Mouse (Mus musculus) hindbrain, embryonic 10.5 days (tissue): ENCODE data around the gene Nudt4. TPM values are rescaled to one million over a fixed set of nuclear protein-coding genes. Genes with fewer than 3 reads are reported as not detected.
"Not testable (repeated sequence)": the region's sequence is repeated elsewhere in the genome, so short reads cannot be mapped to it uniquely, and the experiment has no call there.

Experiments used
- DNase-seq: peaks from one replicate; pipeline ENCODE4 v3.0.0-alpha.2; 2017; ENCODE audit warnings: low spot score
- H3K27ac ChIP-seq: fragments of 300-500 bp; sonication (generic); 2 replicates; pipeline ENCODE4 v1.5.1; 2016; ENCODE audit warnings: mild to moderate bottlenecking, moderate library complexity
- H3K27me3 ChIP-seq: fragments of 300-500 bp; sonication (generic); 2 replicates; pipeline ENCODE4 v1.6.1; 2016; ENCODE audit warnings: mild to moderate bottlenecking; ENCODE audit not compliant: poor library complexity, insufficient read depth, severe bottlenecking
- H3K36me3 ChIP-seq: fragments of 300-500 bp; sonication (generic); 2 replicates; pipeline ENCODE4 v1.6.1; 2016; ENCODE audit warnings: mild to moderate bottlenecking, moderate library complexity
- H3K4me1 ChIP-seq: fragments of 300-500 bp; sonication (generic); replicated peaks from 2 replicates; pipeline ENCODE4 v1.6.1; 2016; ENCODE audit warnings: mild to moderate bottlenecking
- H3K4me3 ChIP-seq: fragments of 300-500 bp; sonication (generic); 2 replicates; pipeline ENCODE4 v1.5.1; 2016; ENCODE audit warnings: mild to moderate bottlenecking, moderate library complexity
- H3K9me3 ChIP-seq: fragments of 300-500 bp; sonication (generic); 2 replicates; pipeline ENCODE4 v1.6.1; 2016; ENCODE audit warnings: mild to moderate bottlenecking, moderate library complexity
- WGBS: fragments of 180-500 bp; shearing (Covaris S2); methylation state at CpG from one replicate; pipeline ENCODE4 v1.1.7; 2016; 5-methylcytosine and 5-hydroxymethylcytosine counted together
- polyA plus RNA-seq: library from polyadenylated mRNA; unstranded; fragments of >200 nt; fragmentation: Nextera tagmentation; extraction: Ambion mirVana; gene quantifications from 2 replicates; pipeline ENCODE4 v1.2.1, GENCODE M21; 2016

Nudt4 gene
- polyA plus RNA-seq, 1 experiment from 2014 or later: 76.4 TPM

DNA sequence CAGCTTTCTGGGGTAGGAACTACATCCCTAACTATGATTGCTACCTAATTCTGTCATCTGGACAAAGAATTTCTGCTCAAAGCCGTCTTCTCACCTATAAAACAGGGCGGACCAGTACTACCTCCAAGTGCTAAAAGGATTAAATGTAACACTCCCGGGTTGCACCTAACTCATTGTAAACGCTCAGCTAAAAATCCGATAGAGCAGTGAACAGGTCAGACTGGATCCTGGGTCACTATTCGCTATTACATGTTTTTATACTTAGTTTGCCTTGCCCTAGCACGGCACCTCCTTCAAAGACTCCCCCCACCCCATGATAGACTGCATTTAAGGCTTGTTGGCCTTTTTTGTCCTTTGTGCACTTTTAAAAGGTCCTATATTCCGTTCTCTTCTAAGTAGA, 1.6 kb downstream of the Nudt4 start:
- Histone ChIP-seq H3K4me1 (peaks cover 52% of the 10 kb centered on the region), H3K4me3 (peak overlapping the region; percentile 94), H3K27ac (peak overlapping the region; percentile 98), H3K27me3 (no peaks in the 10 kb centered on the region), H3K36me3 (peaks cover 28% of the 10 kb centered on the region), H3K9me3 (no peaks in the 10 kb centered on the region)
- DNase-seq: no peak
- WGBS: 15% methylated on average over 8 of the region's 8 CpGs

DNA sequence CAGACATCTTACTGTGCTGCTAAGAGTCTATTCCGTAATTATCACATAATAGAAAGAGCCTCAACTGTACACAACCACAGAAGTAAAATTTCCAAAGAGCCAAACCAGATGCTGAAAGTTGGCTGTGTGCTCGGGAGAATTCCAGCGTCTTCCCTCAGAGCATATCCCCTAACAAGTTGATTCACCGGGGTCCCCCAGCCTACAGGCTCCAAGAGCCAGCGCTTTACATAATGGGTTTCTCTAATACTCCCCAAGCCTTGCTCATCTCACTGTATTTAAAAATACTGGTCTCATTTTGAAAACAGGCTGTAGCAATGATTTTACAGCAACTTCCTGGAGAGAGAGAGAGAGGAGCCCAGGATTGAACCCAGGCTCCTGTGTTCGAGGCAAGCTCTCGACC, 2.3 kb downstream of the Nudt4 start:
- no peaks in the 10 kb centered on the region for H3K9me3 ChIP-seq
- 68% methylated on average over 7 of the region's 7 CpGs for WGBS
- peaks cover 30% of the 10 kb centered on the region for H3K36me3 ChIP-seq
- no peak for DNase-seq
- peak overlapping the region; percentile 94 for H3K4me3 ChIP-seq
- H3K27me3 ChIP-seq: no peaks in the 10 kb centered on the region
- H3K27ac ChIP-seq: no peak overlapping the region
- H3K4me1 ChIP-seq: peaks cover 50% of the 10 kb centered on the region

DNA sequence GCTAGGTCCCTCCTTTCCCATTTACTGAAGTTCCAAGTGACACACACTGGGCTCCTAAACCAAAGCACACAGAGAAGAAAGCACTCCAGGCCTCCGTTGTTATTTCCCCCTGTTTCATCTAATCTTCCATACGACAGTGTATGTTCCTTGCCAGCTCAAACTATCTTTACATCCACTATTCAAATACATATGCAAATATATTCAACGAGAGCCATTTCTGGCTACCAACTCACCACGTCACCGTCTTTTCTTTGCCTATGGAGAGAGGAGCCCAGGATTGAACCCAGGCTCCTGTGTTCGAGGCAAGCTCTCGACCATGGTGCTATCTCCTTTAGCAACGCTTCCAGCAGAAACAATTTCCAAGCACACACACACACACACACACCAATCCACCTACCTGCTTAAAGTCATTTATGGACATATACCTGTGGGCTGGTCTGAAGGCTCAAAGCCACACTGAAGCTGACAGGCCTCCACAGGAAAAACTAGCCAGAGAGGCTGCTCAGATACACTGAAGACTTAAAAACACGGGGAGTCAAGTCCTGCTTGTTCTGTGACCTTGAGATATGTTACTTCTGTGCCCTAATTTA, 3.5 kb downstream of the Nudt4 start:
- no peak for DNase-seq
- H3K27me3 ChIP-seq: no peaks in the 10 kb centered on the region

DNA sequence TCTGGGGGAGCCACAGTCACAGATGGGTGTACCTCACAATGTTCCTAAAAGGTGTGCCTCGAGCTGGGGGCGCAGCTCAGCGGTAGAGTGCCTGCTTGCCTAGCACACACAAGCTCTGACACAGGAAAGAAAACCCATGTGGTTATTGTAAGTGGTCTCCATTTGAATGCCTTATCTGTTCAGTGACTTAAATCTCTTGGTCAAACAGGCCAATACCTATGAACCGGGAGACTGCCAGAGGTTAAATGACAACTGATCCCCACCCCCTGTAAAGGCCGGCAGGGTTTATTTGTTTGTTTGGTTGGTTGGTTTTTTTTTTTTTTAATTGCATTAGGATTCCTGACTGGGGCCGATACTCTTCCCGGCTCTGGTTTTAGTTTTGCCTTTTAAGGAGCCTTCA, 4.5 kb downstream of the Nudt4 start:
- peaks cover 37% of the 10 kb centered on the region for H3K4me1 ChIP-seq
- H3K27me3 ChIP-seq: no peaks in the 10 kb centered on the region
- 73% methylated on average over 7 of the region's 7 CpGs for WGBS
- no peaks in the 10 kb centered on the region for H3K9me3 ChIP-seq
- H3K4me3 ChIP-seq: no peak overlapping the region
- peaks cover 49% of the 10 kb centered on the region for H3K36me3 ChIP-seq
- H3K27ac ChIP-seq: no peak overlapping the region
- no peak for DNase-seq

More for the DNA sequence above, 3.5 kb downstream of the Nudt4 start:
- Histone ChIP-seq H3K27ac (no peak overlapping the region), H3K36me3 (peaks cover 39% of the 10 kb centered on the region), H3K4me3 (peak overlapping the region; percentile 21; the same call in 1 of the 2 replicates), H3K4me1 (peaks cover 45% of the 10 kb centered on the region), H3K9me3 (no peaks in the 10 kb centered on the region)
- WGBS: 91% methylated on average over 9 of the region's 9 CpGs

DNA sequence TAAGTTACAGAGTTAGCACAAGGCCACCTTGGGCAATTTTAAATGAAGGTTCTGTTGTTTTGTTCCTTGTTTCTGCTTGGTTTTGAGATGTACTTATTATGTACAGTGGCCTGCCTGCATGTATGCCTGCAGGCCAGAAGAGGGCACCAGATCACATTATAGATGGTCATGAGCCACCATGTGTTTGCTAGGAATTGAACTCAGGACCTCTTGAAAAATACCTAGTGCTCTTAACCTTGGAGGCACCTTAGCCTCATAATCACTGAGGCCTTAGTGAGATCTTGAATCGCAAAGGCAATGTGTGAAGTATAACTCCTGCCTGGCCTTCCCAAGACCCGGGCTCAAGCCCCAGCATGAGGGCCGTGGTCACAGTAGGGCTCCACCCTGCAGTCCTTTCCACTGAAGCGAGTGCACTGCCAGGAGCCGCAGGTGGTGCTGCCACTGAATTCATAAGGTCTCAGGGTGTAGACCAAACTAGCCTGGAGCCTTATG, 6.6 kb downstream of the Nudt4 start:
- Histone ChIP-seq H3K36me3 (peaks cover 65% of the 10 kb centered on the region), H3K9me3 (no peaks in the 10 kb centered on the region), H3K4me1 (peaks cover 30% of the 10 kb centered on the region), H3K27me3 (no peaks in the 10 kb centered on the region), H3K4me3 (no peak overlapping the region), H3K27ac (no peak overlapping the region)
- DNase-seq: no peak
- 85% methylated on average over 5 of the region's 5 CpGs for WGBS

DNA sequence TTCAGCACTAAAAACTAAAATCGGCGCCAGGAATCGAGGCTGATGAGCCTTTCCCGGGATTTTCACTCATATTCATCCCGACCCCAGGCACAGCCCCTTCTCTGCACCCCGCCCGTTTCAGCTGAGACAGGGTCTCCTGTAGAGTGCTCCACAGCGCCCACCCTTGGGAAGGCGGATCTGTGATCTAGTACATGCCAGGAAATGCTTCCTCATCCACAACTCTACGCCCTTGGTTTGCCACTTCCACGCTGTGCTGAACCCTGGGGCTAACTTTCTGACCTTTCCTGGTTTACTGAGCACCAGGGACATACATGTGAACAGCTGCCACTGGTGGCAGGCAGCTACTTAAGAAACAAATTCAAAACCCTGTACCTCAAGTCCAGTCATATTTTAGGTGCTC, 8.1 kb downstream of the Nudt4 start:
- DNase-seq: no peak
- Histone ChIP-seq H3K4me3 (no peak overlapping the region), H3K9me3 (no peaks in the 10 kb centered on the region), H3K4me1 (peaks cover 18% of the 10 kb centered on the region; the same call in 1 of the 2 replicates), H3K36me3 (peaks cover 75% of the 10 kb centered on the region), H3K27me3 (no peaks in the 10 kb centered on the region), H3K27ac (no peak overlapping the region)
- 85% methylated on average over 11 of the region's 11 CpGs for WGBS

DNA sequence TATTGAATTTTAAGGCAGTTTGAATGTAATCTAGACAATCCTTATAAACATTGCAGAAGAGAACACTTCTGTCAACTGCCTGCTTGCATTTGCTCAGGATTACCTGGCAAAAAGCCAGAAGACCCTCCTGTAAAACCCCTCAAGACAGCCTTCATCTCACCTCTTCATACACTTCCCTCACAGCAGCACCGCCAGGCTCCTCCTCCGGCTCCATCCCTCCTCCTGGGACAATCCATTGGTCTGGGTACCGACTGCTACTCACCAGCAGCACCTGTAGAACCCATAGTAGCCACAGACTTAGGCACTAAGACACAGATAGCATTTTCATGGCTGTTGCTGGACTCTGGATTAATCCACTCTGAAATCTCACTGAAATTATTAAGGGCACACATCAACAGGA, 11.6 kb downstream of the Nudt4 start:
- H3K27ac ChIP-seq: no peak overlapping the region
- 61% methylated on average over 3 of the region's 3 CpGs for WGBS
- DNase-seq: no peak
- H3K9me3 ChIP-seq: no peaks in the 10 kb centered on the region
- H3K36me3 ChIP-seq: peaks cover 77% of the 10 kb centered on the region
- H3K4me3 ChIP-seq: no peak overlapping the region
- H3K4me1 ChIP-seq: no peaks in the 10 kb centered on the region
- no peaks in the 10 kb centered on the region for H3K27me3 ChIP-seq

DNA sequence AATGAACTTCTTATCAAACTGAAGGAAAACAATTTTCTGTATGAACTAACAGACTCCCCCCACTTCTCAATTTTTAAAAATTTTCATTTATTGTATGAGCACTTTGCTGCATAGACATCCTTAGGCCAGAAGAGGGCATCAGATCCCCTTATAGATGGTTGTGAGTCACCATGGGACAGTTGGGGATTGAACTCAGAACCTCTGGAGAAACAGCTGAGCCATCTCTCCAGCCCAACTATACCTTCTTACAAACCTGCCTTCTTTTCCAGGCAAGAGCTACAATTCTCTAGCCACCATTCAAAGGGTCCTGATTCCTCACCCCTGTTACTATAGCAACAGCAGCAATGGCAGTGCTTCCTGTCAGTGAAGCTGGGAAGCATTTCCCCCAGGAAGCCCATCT, 12.2 kb downstream of the Nudt4 start:
- DNase-seq: no peak
- peaks cover 81% of the 10 kb centered on the region for H3K36me3 ChIP-seq
- H3K27me3 ChIP-seq: no peaks in the 10 kb centered on the region
- H3K9me3 ChIP-seq: no peaks in the 10 kb centered on the region
- H3K4me1 ChIP-seq: no peaks in the 10 kb centered on the region
- no peak overlapping the region for H3K27ac ChIP-seq
- no peak overlapping the region for H3K4me3 ChIP-seq

DNA sequence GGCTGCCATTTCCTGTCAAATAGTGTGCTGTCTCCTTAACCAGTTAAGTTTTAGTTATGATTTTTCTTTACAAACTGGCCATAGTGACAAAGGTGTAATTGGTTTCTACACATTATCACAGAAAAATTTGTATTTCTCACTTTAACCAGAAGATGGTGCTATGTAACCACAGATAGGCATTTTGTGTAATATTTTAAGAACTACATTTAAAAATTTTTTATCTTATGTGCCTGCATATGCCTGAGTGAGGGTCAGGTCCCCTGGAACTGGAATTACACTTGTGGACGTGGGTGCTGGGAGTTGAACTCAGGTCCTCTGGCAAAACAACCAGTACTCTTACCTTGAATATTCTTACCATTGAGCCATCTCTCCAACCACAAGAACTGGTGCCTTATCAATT, 13.4 kb downstream of the Nudt4 start:
- no peak for DNase-seq
- Histone ChIP-seq H3K27ac (no peak overlapping the region), H3K4me1 (no peaks in the 10 kb centered on the region), H3K36me3 (peaks cover 85% of the 10 kb centered on the region), H3K4me3 (no peak overlapping the region), H3K9me3 (no peaks in the 10 kb centered on the region), H3K27me3 (no peaks in the 10 kb centered on the region)
- 67% methylated on average over 1 of the region's 1 CpGs for WGBS

DNA sequence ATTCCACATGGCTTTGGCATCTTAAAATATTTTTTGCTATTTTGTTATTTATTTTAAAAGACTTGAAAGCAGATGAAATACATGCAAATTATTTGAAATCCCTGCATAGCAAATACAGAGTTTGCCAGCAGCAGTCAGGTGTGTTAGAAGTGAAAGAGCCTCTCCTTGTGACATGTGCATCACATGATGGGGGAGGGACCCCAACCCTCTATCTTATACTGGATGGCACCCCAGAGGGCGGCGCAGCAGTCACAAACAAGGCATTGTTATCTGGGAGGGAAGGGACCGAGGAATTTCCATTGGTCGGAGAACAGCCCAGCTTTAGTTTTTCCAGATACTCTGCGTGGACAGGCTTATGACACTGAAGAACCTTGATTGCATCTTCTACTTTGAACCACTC, 14.9 kb downstream of the Nudt4 start:
- H3K27me3 ChIP-seq, H3K4me3 ChIP-seq, H3K4me1 ChIP-seq, H3K27ac ChIP-seq, DNase-seq, H3K9me3 ChIP-seq: not testable (repeated sequence)
- WGBS: 57% methylated on average over 5 of the region's 5 CpGs
- H3K36me3 ChIP-seq: peaks cover 85% of the 10 kb centered on the region

DNA sequence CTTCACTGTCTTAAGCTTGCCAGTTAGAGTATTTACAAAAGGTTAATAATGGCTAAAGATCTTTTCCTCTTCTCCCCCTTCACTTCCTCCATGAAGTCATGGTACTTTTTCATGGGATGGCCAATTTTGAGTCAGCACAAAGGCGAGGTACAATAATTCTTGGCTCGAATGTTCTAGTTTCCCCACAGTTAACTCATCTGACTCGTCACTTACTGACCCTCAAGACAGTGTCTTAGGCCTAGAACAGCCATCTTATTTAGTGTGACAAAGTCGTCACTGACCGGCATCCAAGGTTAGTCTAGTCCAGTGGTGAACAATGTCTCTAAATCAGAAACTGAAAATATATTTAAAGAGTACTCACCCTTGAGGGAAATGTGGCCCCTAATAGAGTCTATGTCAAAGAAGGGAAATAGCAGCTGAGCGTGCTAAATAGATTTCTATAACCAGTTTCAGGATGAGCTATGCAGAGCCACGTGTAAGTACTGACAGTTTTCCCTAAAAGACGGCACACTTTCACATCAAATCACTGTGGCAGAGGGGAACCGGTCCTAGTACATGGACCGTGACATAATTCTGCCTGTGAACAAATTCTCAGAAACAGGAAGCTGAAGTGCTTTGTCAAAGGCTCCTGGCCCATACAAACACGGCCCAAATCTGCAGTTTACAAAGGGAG, 15.7 kb downstream of the Nudt4 start:
- no peak for DNase-seq
- Histone ChIP-seq H3K4me1 (no peaks in the 10 kb centered on the region), H3K27me3 (no peaks in the 10 kb centered on the region), H3K27ac (no peak overlapping the region), H3K4me3 (no peak overlapping the region), H3K36me3 (peaks cover 85% of the 10 kb centered on the region), H3K9me3 (no peaks in the 10 kb centered on the region)
- whole genome bisulfite sequencing: 88% methylated on average over 11 of the region's 11 CpGs

DNA sequence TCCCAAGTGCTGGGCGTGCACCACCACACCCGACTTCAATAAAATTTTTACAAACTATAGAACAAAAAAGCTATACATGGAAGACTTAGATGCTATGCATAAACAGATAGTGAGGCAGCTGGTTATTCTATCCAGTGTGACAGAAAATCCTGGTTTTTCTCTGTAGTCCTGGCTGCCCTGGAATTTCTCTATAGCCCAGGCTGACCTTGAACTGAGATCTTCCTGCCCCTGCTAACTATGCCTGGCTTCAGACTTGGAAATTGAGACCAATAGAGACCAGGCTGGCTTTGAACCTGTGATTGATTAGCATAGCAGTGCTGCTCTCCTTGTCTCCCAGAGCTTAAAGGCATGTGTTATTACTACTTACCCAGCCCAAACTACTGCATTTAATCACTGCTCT, 17.8 kb downstream of the Nudt4 start:
- DNase-seq: no peak
- WGBS: 95% methylated on average over 2 of the region's 2 CpGs
- H3K27ac ChIP-seq: no peak overlapping the region
- H3K36me3 ChIP-seq: peaks cover 81% of the 10 kb centered on the region
- H3K4me1 ChIP-seq: no peaks in the 10 kb centered on the region
- no peak overlapping the region for H3K4me3 ChIP-seq
- H3K9me3 ChIP-seq: no peaks in the 10 kb centered on the region
- H3K27me3 ChIP-seq: no peaks in the 10 kb centered on the region

DNA sequence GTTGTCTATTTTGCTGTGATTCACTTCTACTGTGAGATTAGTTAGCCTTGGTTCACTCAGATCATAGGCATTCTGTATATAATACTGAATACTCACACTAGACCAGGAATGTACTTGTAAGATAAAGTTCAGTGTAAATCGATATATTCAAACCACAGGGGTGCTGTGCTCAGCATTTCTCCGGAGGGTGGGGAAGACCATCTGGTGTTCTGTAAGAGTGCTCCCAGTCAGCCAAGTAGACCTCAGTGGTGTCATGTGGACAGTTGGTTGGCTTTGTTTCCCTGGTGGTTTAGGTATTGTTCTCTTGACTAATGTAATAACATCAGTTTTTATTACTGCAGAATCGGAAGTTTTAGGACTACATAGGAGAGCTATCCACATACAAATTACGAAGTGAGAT, 18.9 kb downstream of the Nudt4 start:
- H3K27ac ChIP-seq: no peak overlapping the region
- no peak for DNase-seq
- H3K27me3 ChIP-seq: no peaks in the 10 kb centered on the region
- H3K4me1 ChIP-seq: no peaks in the 10 kb centered on the region
- no peaks in the 10 kb centered on the region for H3K9me3 ChIP-seq
- WGBS: 79% methylated on average over 4 of the region's 4 CpGs
- peaks cover 73% of the 10 kb centered on the region for H3K36me3 ChIP-seq
- H3K4me3 ChIP-seq: no peak overlapping the region
